Mouse (Mus musculus) liver (tissue): ENCODE measurements at regions not wholly inside any gene's neighbourhood (a gene's known extent, or its start where the extent isn't known, plus 50 kb on each side); places are given as distances from the start of the nearest gene placed in this dataset.

Source experiments
- DNase-seq: peaks from one replicate; pipeline ENCODE4 v3.0.0-alpha.2; 2020; ENCODE audit warnings: mixed read lengths

GRCm38 (mm10) chr1:121051496-121052119, 280.8 kb downstream of the Insig2 start:
- no peak for DNase-seq

- DNase-seq: no peak
These were observed 280.3 kb downstream of the Insig2 start for GRCm38 (mm10) chr1:121052120-121052501.

- DNase-seq: no peak
These were observed 278.7 kb downstream of the Insig2 start for GRCm38 (mm10) chr1:121053692-121054091.

- no peak for DNase-seq
These were observed 257.8 kb downstream of the Insig2 start for GRCm38 (mm10) chr1:121074569-121074968.

GRCm38 (mm10) chr1:121082839-121083238, 249.6 kb downstream of the Insig2 start:
- DNase-seq: no peak

GRCm38 (mm10) chr1:121085101-121085727, 247.2 kb downstream of the Insig2 start:
- no peak for DNase-seq

GRCm38 (mm10) chr1:121087124-121087887, 245.1 kb downstream of the Insig2 start:
- no peak for DNase-seq

- DNase-seq: no peak
These were observed 241.8 kb downstream of the Insig2 start for GRCm38 (mm10) chr1:121090628-121091027.

GRCm38 (mm10) chr1:121092870-121093269, 239.5 kb downstream of the Insig2 start:
- DNase-seq: peak; percentile 28

GRCm38 (mm10) chr1:121096551-121097550, 235.5 kb downstream of the Insig2 start:
- DNase-seq: peak; percentile 31

GRCm38 (mm10) chr1:121111776-121112344, 220.5 kb downstream of the Insig2 start:
- DNase-seq: no peak

- no peak for DNase-seq
These were observed 219.9 kb downstream of the Insig2 start for GRCm38 (mm10) chr1:121112464-121112863.

GRCm38 (mm10) chr1:121116626-121117025, 215.8 kb downstream of the Insig2 start:
- no peak for DNase-seq

GRCm38 (mm10) chr1:121123436-121123835, 209.0 kb downstream of the Insig2 start:
- DNase-seq: no peak

- DNase-seq: no peak
These were observed 196.1 kb downstream of the Insig2 start for GRCm38 (mm10) chr1:121136284-121136683.

- no peak for DNase-seq
These were observed 195.5 kb downstream of the Insig2 start for GRCm38 (mm10) chr1:121136846-121137245.

- no peak for DNase-seq
These were observed 187.4 kb downstream of the Insig2 start for GRCm38 (mm10) chr1:121144981-121145380.

GRCm38 (mm10) chr1:121153476-121153875, 178.9 kb downstream of the Insig2 start:
- DNase-seq: no peak

GRCm38 (mm10) chr1:121154616-121155015, 177.8 kb downstream of the Insig2 start:
- DNase-seq: no peak

GRCm38 (mm10) chr1:121168651-121169050, 163.7 kb downstream of the Insig2 start:
- DNase-seq: no peak

- DNase-seq: no peak
These were observed 155.8 kb downstream of the Insig2 start for GRCm38 (mm10) chr1:121176541-121176940.
